Mouse (Mus musculus) C2C12 (cell line): ENCODE results near the gene Gm21800. TPM values are rescaled to one million over a fixed set of nuclear protein-coding genes. Genes with fewer than 3 reads are reported as not detected.
"Not testable (repeated sequence)": the region's sequence is repeated elsewhere in the genome, so short reads cannot be mapped to it uniquely, and the experiment has no call there.

Source experiments
- H3K27me3 ChIP-seq: one replicate; pipeline ENCODE4 v1.6.1; 2011; ENCODE audit not compliant: control insufficient read depth, insufficient read depth, insufficient read length
- H3K36me3 ChIP-seq: one replicate; pipeline ENCODE4 v1.6.1; 2011; ENCODE audit not compliant: control insufficient read depth, insufficient read depth
- H3K4me3 ChIP-seq: one replicate; pipeline ENCODE4 v1.5.1; 2011; ENCODE audit warnings: mild to moderate bottlenecking, control low read depth; ENCODE audit not compliant: poor library complexity, insufficient read depth, severe bottlenecking
- H3K79me2 ChIP-seq: one replicate; pipeline ENCODE4 v1.6.1; 2011; ENCODE audit not compliant: control insufficient read depth, insufficient read depth
- H3K79me3 ChIP-seq: one replicate; pipeline ENCODE4 v1.6.1; 2011; ENCODE audit warnings: low read depth, control low read depth
- H3ac ChIP-seq: one replicate; pipeline ENCODE3; 2011; ENCODE audit warnings: low read depth; ENCODE audit not compliant: control insufficient read depth, insufficient read length
- long read RNA-seq, 2 experiments: library from polyadenylated mRNA; unstranded; transcript quantifications; one replicate each; pipeline ENCODE4 v2.0.0; 2019 to 2020
- polyA plus RNA-seq: library from polyadenylated mRNA; unstranded; fragments of >200 nt; fragmentation: generic; extraction: Trizol; gene quantifications from one replicate; pipeline ENCODE4 v1.2.1, GENCODE M21; 2012; ENCODE audit warnings: missing spikeins

Gene Gm21800
- polyA plus RNA-seq = not detected
- long read RNA-seq, experiment 1 = 0 reads
- long read RNA-seq, experiment 2 = 0 reads

- H3K36me3 ChIP-seq, H3K79me3 ChIP-seq, H3K27me3 ChIP-seq, H3ac ChIP-seq, H3K79me2 ChIP-seq, H3K4me3 ChIP-seq: not testable (repeated sequence)
Observed at GRCm38 (mm10) chrY:41406198-41406597, at the start of gene Gm21800. Gene Gm21800, plus strand, starts transcription at chrY:41406498.
